Mouse (Mus musculus): Measurements from ENCODE around the gene Tpt1.

- TF ChIP-seq CTCF (IDR thresholded peaks at IDR 0.05; ENCODE audit: borderline replicate concordance, control insufficient read depth, extremely low read depth, insufficient read depth, low read length, poor library complexity) (no peak), POLR2A (IDR thresholded peaks at IDR 0.05; ENCODE audit: control insufficient read depth, extremely low read depth, insufficient read depth, low read length, poor library complexity) (no peak)
These were observed 8.3 kb upstream of the Tpt1 start for GRCm38 (mm10) chr14:75836579-75836978.

All from thymus, adult 2 months (tissue).